Mouse (Mus musculus): ENCODE results near the gene Igdcc4.

Gene Igdcc4

GRCm38 (mm10) chr9:65161881-65162280 is 60.6 kb downstream of the Igdcc4 start:
- no peak for DNase-seq

GRCm38 (mm10) chr9:65162711-65163639 is 61.7 kb downstream of the Igdcc4 start:
- no peak for DNase-seq

- peak; percentile 15 for DNase-seq
These were observed 63.6 kb downstream of the Igdcc4 start for GRCm38 (mm10) chr9:65164870-65165269.

GRCm38 (mm10) chr9:65166386-65166785 is 65.1 kb downstream of the Igdcc4 start:
- DNase-seq, result no peak

- DNase-seq, result no peak
These were observed 67.2 kb downstream of the Igdcc4 start for GRCm38 (mm10) chr9:65168534-65168933.

GRCm38 (mm10) chr9:65168952-65169351 is 67.7 kb downstream of the Igdcc4 start:
- no peak for DNase-seq

GRCm38 (mm10) chr9:65172654-65173053 is 71.4 kb downstream of the Igdcc4 start:
- DNase-seq, result no peak

GRCm38 (mm10) chr9:65175234-65175938 is 74.1 kb downstream of the Igdcc4 start:
- DNase-seq, result no peak

- no peak for DNase-seq
These were observed 74.9 kb downstream of the Igdcc4 start for GRCm38 (mm10) chr9:65175939-65176871.

- DNase-seq, result no peak
These were observed 76.2 kb downstream of the Igdcc4 start for GRCm38 (mm10) chr9:65177497-65177896.

- DNase-seq, result no peak
These were observed 76.6 kb downstream of the Igdcc4 start for GRCm38 (mm10) chr9:65177912-65178311.

GRCm38 (mm10) chr9:65178336-65179213 is 77.3 kb downstream of the Igdcc4 start:
- peak; percentile 21 for DNase-seq

GRCm38 (mm10) chr9:65179817-65180624 is 78.7 kb downstream of the Igdcc4 start:
- no peak for DNase-seq

Measured in lung, postnatal 36 days (tissue).